27 mouse cellular contexts compared by ENCODE assay signal in genomic region chr1:93978287-93978686, GRCm38 (mm10). TPM values are rescaled to one million over a fixed set of nuclear protein-coding genes. Genes with fewer than 3 reads are reported as not detected.
DNase-seq lines count a peak whose midpoint lies in the region; ATAC-seq and TF ChIP-seq lines count a peak whose summit lies in the region.
"Not testable (repeated sequence)": the region's sequence is repeated elsewhere in the genome, so short reads cannot be mapped to it uniquely, and the experiment has no call there.
"Had no signal": no experiment of that assay in that cellular context is flagged by ENCODE, and none has a peak within 500 bp of the region (broad histone marks: within the 10 kb centered on the region; RNA-seq: fewer than 3 reads in every experiment).

No protein-coding gene starts in this region.

- H3K27me3 ChIP-seq in Patski; forebrain, postnatal 0 days (ENCODE audit: insufficient read depth, low read length); hindbrain, embryonic 12.5 days; kidney, embryonic 14.5 days (ENCODE audit: control insufficient read depth, insufficient read depth, low read length): not testable (repeated sequence)

- WGBS in forebrain, postnatal 0 days = no CpG with 5 or more reads among the region's 7 CpGs
- no CpG with 5 or more reads among the region's 7 CpGs for WGBS in hindbrain, embryonic 12.5 days
- WGBS in kidney, embryonic 14.5 days = no CpG with 5 or more reads among the region's 7 CpGs

- not testable (repeated sequence) for H3K9ac ChIP-seq in forebrain, postnatal 0 days; hindbrain, embryonic 12.5 days; kidney, embryonic 14.5 days (ENCODE audit: low read depth, low read length)

- TF ChIP-seq CTCF in Patski (IDR thresholded peaks at IDR 0.05); forebrain, postnatal 0 days (IDR thresholded peaks at IDR 0.05; ENCODE audit: low read depth): not testable (repeated sequence)

- DNase-seq in Patski (ENCODE audit: low read depth, low spot score); forebrain, postnatal 0 days: not testable (repeated sequence)

- H3K4me2 ChIP-seq in forebrain, postnatal 0 days (ENCODE audit: low read depth); hindbrain, embryonic 12.5 days (replicated peaks); kidney, embryonic 14.5 days (replicated peaks; ENCODE audit: low read depth, low read length): not testable (repeated sequence)

- CTCF ChIA-PET in Patski (lab: Charles Lee) = not testable (repeated sequence)

- in situ Hi-C loops in Patski (cut with MboI; ENCODE audit: low pct_unique_long_range_greater_than_20kb) = not testable (repeated sequence)

- H3K36me3 ChIP-seq in forebrain, postnatal 0 days (ENCODE audit: insufficient read depth); hindbrain, embryonic 12.5 days; kidney, embryonic 14.5 days (ENCODE audit: control insufficient read depth, insufficient read depth, low read length): not testable (repeated sequence)

- H3K27ac ChIP-seq in forebrain, postnatal 0 days (ENCODE audit: low read depth, low read length); hindbrain, embryonic 12.5 days; kidney, embryonic 14.5 days (ENCODE audit: low read depth, low read length): not testable (repeated sequence)

- peak; percentile 58 for ATAC-seq in Patski
- ATAC-seq in erythroid progenitor cell, adult 5-6 weeks (replicated peaks; ENCODE audit: low FRiP score, poor library complexity, severe bottlenecking) = peak; percentile 81
- peak; percentile 29; the same call in 1 of the 2 replicates for ATAC-seq in forebrain, postnatal 0 days
- 0 out of 2 replicates have a peak, but pooled peaks have one; percentile 22 for ATAC-seq in hindbrain, embryonic 12.5 days (ENCODE audit: low FRiP score)
- ATAC-seq in kidney, embryonic 14.5 days (ENCODE audit: low FRiP score, low TSS enrichment) = 0 out of 2 replicates have a peak, but pooled peaks have one; percentile 25
- ATAC-seq in megakaryocyte-erythroid progenitor cell, adult 5-6 weeks (replicated peaks; ENCODE audit: low FRiP score, low TSS enrichment, poor library complexity, severe bottlenecking) = peak; percentile 87
- ATAC-seq in neutrophil, adult 5-6 weeks (ENCODE audit: extremely low read depth, insufficient number of reproducible peaks, low FRiP score, poor library complexity, severe bottlenecking) = peak; percentile 53

- H3K9me3 ChIP-seq in forebrain, postnatal 0 days (ENCODE audit: low read length); hindbrain, embryonic 12.5 days (replicated peaks); kidney, embryonic 14.5 days (ENCODE audit: control insufficient read depth, low read length): not testable (repeated sequence)

- not testable (repeated sequence) for H3K4me3 ChIP-seq in forebrain, postnatal 0 days (ENCODE audit: low read depth, low read length); hindbrain, embryonic 12.5 days; kidney, embryonic 14.5 days (ENCODE audit: low read length)

- not testable (repeated sequence) for H3K4me1 ChIP-seq in forebrain, postnatal 0 days (ENCODE audit: insufficient read depth); hindbrain, embryonic 12.5 days; kidney, embryonic 14.5 days (ENCODE audit: control insufficient read depth, insufficient read depth, low read length)

- POLR2A ChIA-PET in Patski (lab: Charles Lee) = not testable (repeated sequence)

RNA-seq across cellular contexts. Expression of gene Gal3st2c, which starts 12.0 kb away (rescaled TPM):
- polyA plus RNA-seq in Patski (2021) = 0.06 TPM
- not detected in 2 replicates for total RNA-seq in erythroid progenitor cell, adult 5-6 weeks (2015; ENCODE audit: low replicate concordance)
- total RNA-seq in erythroid progenitor cell, adult 5-6 weeks (2017; ENCODE audit: low replicate concordance) = not detected in 2 replicates
- not detected in 2 replicates for total RNA-seq in forebrain, postnatal 0 days (2014; rRNA removed)
- not detected in 2 replicates for polyA plus RNA-seq in forebrain, postnatal 0 days (2015; fragmentation: Nextera tagmentation; extraction: Ambion mirVana)
- polyA plus RNA-seq in hindbrain, embryonic 12.5 days (2016; fragmentation: Nextera tagmentation; extraction: Ambion mirVana) = not detected in 2 replicates
- polyA plus RNA-seq in kidney, embryonic 14.5 days (2014; fragmentation: Nextera tagmentation; extraction: Ambion mirVana) = not detected in 2 replicates
- total RNA-seq in megakaryocyte-erythroid progenitor cell, adult 5-6 weeks (2014; fragmentation: Nextera tagmentation) = not detected in 2 replicates
- total RNA-seq in megakaryocyte-erythroid progenitor cell, adult 5-6 weeks (2017) = not detected in 2 replicates
- not detected in 2 replicates for total RNA-seq in neutrophil, adult 5-6 weeks (2017)
- total RNA-seq: left cerebral cortex, postnatal 25 days; liver, adult 2 months had no signal
- polyA plus RNA-seq: embryonic facial prominence, embryonic 11.5 days; forebrain, embryonic 10.5 days; heart, embryonic 12.5 days; hindbrain, embryonic 16.5 days; kidney, embryonic 15.5 days; limb, embryonic 12.5 days; liver, adult 2 months; liver, embryonic 15.5 days; lung, embryonic 15.5 days; midbrain, embryonic 14.5 days had no signal

RNA-seq across cellular contexts. Expression of gene Neu4, which starts 42.0 kb away (rescaled TPM):
- not detected for polyA plus RNA-seq in Patski (2021)
- not detected in 2 replicates for total RNA-seq in erythroid progenitor cell, adult 5-6 weeks (2015; ENCODE audit: low replicate concordance)
- total RNA-seq in erythroid progenitor cell, adult 5-6 weeks (2017; ENCODE audit: low replicate concordance) = not detected in 2 replicates
- 0.05 and 0.77 TPM in 2 replicates for total RNA-seq in forebrain, postnatal 0 days (2014; rRNA removed)
- 0.10 and 0.27 TPM in 2 replicates for polyA plus RNA-seq in forebrain, postnatal 0 days (2015; fragmentation: Nextera tagmentation; extraction: Ambion mirVana)
- polyA plus RNA-seq in hindbrain, embryonic 12.5 days (2016; fragmentation: Nextera tagmentation; extraction: Ambion mirVana) = not detected in 2 replicates
- polyA plus RNA-seq in kidney, embryonic 14.5 days (2014; fragmentation: Nextera tagmentation; extraction: Ambion mirVana) = not detected in 2 replicates
- total RNA-seq in megakaryocyte-erythroid progenitor cell, adult 5-6 weeks (2014; fragmentation: Nextera tagmentation) = not detected in 2 replicates
- total RNA-seq in megakaryocyte-erythroid progenitor cell, adult 5-6 weeks (2017) = not detected in 2 replicates
- total RNA-seq in neutrophil, adult 5-6 weeks (2017) = not detected in 2 replicates
- total RNA-seq: adrenal gland, adult 8-10 months; adrenal gland, postnatal 4 days; gastrocnemius, adult 2 months; gastrocnemius, postnatal 36 days; heart, adult 2 months; heart, postnatal 4 days; liver, adult 2 months had no signal
- polyA plus RNA-seq: embryonic facial prominence, embryonic 11.5 days; forebrain, embryonic 10.5 days; heart, adult 2 months; heart, embryonic 12.5 days; heart, postnatal 0 days; kidney, embryonic 15.5 days; limb, embryonic 12.5 days; liver, adult 2 months; liver, embryonic 15.5 days; lung, embryonic 15.5 days; midbrain, embryonic 14.5 days; spleen, adult 2 months; thymus, adult 2 months had no signal

Comparison
In these comparisons a context has a peak if more than half of its experiments do, and no peak if none do; other contexts are left out.
1. ATAC-seq: peak in every context shown above with its lines; median percentile 87 in megakaryocyte-erythroid progenitor cell, adult 5-6 weeks; 81 in erythroid progenitor cell, adult 5-6 weeks; 58 in Patski; 53 in neutrophil, adult 5-6 weeks; 29 in forebrain, postnatal 0 days; 25 in kidney, embryonic 14.5 days; 22 in hindbrain, embryonic 12.5 days.